Mouse (Mus musculus) macrophage (primary cell): Measurements from ENCODE around the gene Thnsl1. TPM values are rescaled to one million over a fixed set of nuclear protein-coding genes. Genes with fewer than 3 reads are reported as not detected.
"Not testable (repeated sequence)": the region's sequence is repeated elsewhere in the genome, so short reads cannot be mapped to it uniquely, and the experiment has no call there.

Source experiments
- H3K27ac ChIP-seq: fragments of 350-480 bp; formaldehyde crosslinking; 2 replicates; pipeline ENCODE4 v1.9.0; 2021
- H3K36me3 ChIP-seq: fragments of 350-480 bp; formaldehyde crosslinking; 2 replicates; pipeline ENCODE4 v1.9.0; 2021; ENCODE audit errors: inconsistent target
- H3K4me3 ChIP-seq: fragments of 350-480 bp; formaldehyde crosslinking; 2 replicates; pipeline ENCODE4 v1.9.0; 2021; ENCODE audit errors: inconsistent target
- H3K79me2 ChIP-seq: fragments of 350-480 bp; formaldehyde crosslinking; 2 replicates; pipeline ENCODE4 v1.9.0; 2021; ENCODE audit errors: inconsistent target
- WGBS: methylation state at CpG from one replicate; pipeline ENCODE4 v1.1.7; 2026; ENCODE audit warnings: inconsistent platforms; ENCODE audit not compliant: missing documents; 5-methylcytosine and 5-hydroxymethylcytosine counted together
- polyA plus RNA-seq: library from polyadenylated mRNA; stranded (reverse); fragments of 250-400 nt; gene quantifications from 3 replicates; pipeline ENCODE4 v1.2.4, GENCODE M21; 2018; ENCODE audit warnings: inconsistent platforms

The Thnsl1 gene
- polyA plus RNA-seq, 1 experiment from 2014 or later: 2.5 TPM

DNA sequence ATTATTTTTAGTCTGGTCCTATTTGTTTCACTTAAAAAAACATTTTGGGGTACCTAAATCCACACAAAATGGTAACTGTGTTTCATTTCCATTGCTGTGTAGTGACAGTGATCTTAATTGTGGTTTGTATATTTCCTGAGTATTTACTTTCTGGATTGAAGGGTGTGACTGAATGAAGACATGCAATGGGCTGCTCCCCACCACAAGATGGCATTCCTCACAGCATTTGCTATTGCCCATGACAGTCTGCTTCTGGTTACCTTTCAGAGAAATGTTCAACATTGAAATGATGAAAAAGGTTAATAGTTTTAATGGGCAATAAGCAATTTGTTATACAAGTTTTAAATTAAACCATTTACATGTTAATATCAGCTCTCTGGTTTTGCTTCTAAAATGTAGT, 8.8 kb downstream of the Thnsl1 start:
- no peaks in the 10 kb centered on the region for H3K79me2 ChIP-seq
- no peak overlapping the region for H3K27ac ChIP-seq
- no peak overlapping the region for H3K4me3 ChIP-seq
- no peaks in the 10 kb centered on the region for H3K36me3 ChIP-seq

DNA sequence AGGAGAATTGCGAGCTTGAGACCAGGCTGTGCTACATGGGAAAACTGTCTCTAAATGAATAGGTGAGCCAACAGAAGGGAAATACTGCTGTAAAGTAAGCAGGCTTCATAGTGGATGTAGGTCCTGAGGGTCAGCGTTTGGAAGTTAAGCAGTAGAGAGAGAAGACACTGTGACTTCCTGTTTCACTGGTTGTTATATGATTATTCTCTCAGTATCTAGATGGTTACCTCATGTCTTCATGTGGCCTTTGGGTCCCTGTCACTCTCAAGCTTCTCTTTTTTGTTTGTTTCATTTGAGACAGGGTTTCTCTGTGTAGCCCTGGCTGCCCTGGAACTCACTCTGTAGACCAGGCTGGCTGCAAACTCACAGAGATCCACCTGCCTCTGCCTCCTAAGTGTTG, 9.8 kb downstream of the Thnsl1 start:
- WGBS: 81% methylated on average over 2 of the region's 2 CpGs
- no peaks in the 10 kb centered on the region for H3K36me3 ChIP-seq

DNA sequence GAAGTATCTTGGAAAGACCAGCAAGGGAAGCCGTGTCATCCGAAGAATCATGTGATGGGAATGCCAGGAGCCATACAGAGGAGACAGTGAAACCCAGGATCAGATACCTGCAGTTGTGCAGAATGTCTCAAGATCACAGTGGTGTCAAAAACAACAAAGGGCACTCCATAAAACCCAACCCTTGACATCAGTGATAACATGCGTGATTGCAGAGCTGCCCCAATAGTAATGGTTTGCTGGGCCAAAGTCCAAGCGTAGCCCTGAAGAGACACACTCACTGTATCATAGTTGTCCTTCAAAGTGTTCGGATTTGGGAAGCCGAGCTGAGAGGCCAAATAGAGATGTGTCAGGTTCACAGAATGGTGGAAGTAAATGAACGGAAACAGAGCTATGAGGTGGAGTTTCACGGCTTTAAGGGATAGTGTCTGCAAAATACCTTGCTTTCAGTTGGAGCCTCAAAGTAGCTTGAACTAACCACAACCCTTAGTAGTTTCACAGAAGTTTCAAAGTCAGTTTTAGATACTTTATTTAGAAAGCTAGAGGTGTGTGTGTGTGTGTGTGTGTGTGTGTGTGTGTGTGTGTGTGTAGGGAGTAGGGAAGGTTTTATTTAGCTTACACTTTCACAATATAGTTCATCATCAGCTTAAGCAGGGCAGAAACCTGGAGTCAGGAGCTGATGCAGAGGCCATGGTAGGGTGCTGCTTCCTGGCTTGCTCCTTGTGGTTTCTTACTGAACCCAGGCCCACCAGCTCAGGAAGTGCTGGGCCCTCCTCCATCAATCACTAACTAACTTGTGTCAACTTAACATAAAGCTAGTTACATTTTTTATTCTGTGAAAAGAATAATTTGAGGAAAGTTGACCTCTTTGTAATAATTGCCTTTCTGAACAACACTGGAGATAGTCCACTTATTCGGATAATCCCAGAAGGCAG, 17.2 kb downstream of the Thnsl1 start:
- no peaks in the 10 kb centered on the region for H3K36me3 ChIP-seq
- no peak overlapping the region for H3K4me3 ChIP-seq
- WGBS: 71% methylated on average over 9 of the region's 9 CpGs
- H3K27ac ChIP-seq: no peak overlapping the region
- no peaks in the 10 kb centered on the region for H3K79me2 ChIP-seq

More for the DNA sequence above, 9.8 kb downstream of the Thnsl1 start:
- Histone ChIP-seq H3K4me3 (no peak overlapping the region), H3K79me2 (no peaks in the 10 kb centered on the region), H3K27ac (no peak overlapping the region)

DNA sequence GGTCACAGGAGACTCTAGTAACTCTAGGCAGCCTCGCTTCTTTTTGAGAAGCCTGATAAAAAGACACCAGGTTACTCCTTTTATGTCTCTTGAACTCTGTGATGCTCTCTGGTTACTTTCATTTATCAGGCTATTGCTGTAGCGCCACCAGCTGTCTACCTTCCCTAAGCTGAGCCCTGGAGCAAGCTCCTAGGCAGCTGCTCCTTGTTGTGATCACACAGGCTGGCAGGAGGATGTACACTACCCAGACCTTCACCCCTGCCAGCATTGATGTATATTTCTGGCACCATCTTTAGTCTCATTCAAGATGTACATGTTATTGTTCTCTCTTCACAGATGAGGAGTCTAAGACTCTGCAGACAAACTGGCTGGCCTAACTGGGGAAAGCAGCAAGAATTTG, 24.8 kb downstream of the Thnsl1 start:
- 85% methylated on average over 2 of the region's 2 CpGs for WGBS
- no peaks in the 10 kb centered on the region for H3K36me3 ChIP-seq
- no peaks in the 10 kb centered on the region for H3K79me2 ChIP-seq

DNA sequence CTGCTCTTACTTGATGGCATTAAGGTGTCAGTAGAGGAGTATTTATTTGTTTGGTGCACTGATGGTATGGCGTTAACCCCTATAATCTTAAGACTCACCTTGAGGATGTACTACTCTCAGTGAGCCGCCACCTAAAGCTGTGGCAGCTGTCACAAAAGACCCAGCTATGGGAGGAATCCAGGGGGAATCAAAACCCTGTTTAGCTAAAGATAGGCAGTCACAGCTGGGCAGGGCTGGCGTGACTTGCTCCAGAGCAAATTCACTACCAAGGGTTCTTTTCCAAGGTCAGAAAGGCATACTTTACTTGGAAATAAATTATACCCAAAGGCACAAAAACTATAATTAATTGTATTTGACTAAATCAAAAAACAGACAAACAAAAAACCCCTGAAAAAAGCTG, 25.6 kb downstream of the Thnsl1 start:
- H3K27ac ChIP-seq: no peak overlapping the region
- H3K36me3 ChIP-seq: no peaks in the 10 kb centered on the region
- WGBS: 84% methylated on average over 3 of the region's 3 CpGs
- no peak overlapping the region for H3K4me3 ChIP-seq
- H3K79me2 ChIP-seq: no peaks in the 10 kb centered on the region

More for the DNA sequence above, 24.8 kb downstream of the Thnsl1 start:
- Histone ChIP-seq H3K4me3 (no peak overlapping the region), H3K27ac (no peak overlapping the region)

DNA sequence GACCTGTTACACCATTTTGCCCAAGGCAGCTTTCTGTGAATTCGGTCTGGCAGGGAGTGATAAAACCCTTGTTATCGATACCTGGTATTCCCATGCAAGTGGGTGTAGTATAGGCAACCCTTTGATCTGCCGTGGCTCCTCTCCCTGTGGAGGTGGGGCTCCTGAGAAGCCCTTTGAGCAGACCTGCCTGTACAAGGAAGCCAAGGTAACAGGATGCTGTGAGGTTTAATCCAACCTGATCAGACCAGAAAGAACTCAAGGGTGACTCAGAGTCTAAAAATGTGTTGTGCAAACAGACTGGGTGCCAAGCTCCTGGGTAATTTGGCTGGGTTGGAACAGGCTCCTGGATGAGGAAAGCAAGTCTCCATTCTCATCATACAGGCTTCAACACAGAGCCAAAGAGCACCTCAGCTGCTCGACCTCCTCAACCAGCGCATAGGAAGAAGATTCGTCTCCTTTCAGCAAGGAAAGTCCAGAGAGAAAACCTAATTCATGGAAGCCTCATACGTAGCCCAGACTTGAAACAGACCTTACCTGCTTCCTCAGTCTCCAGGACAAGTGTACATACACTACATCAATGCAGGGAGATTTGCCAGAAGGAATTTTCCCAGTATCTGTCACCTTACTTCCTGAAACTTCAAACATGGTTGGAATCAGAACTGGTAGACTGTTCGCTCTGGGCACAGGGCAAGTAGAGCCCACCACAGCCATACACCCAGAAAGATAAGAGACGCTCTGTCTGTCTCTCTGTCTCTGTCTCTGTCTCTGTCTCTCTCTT, 29.5 kb downstream of the Thnsl1 start:
- H3K79me2 ChIP-seq: no peaks in the 10 kb centered on the region
- 89% methylated on average over 9 of the region's 9 CpGs for WGBS
- H3K36me3 ChIP-seq: no peaks in the 10 kb centered on the region
- H3K27ac ChIP-seq: no peak overlapping the region
- no peak overlapping the region for H3K4me3 ChIP-seq

DNA sequence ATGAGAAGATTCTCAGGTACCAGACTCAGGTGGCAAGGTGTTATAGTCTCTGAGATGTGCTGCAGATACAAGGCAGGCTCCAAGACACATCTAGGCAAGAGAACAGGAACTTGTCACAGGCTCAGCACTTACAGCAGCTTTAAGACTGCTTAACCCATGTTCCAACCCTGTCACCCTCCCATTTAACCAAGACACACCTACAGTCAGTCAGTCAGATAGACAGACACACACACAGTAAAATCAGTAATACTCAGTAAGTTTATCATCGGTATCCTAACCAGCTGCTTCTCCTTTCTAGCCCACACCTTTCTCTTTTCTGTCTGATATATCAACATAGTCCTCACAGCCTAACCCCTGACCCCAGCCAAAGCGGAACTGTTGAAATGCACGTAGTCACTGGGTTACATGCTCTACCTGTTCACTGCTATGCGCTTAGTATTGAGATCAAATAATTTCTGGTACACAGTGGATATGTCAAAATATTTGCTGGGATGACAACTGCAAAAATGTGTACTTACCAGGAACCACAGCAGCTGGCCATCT, 30.4 kb downstream of the Thnsl1 start:
- H3K36me3 ChIP-seq: no peaks in the 10 kb centered on the region
- no peak overlapping the region for H3K27ac ChIP-seq
- H3K4me3 ChIP-seq: no peak overlapping the region
- H3K79me2 ChIP-seq: no peaks in the 10 kb centered on the region
- 73% methylated on average over 4 of the region's 4 CpGs for WGBS

DNA sequence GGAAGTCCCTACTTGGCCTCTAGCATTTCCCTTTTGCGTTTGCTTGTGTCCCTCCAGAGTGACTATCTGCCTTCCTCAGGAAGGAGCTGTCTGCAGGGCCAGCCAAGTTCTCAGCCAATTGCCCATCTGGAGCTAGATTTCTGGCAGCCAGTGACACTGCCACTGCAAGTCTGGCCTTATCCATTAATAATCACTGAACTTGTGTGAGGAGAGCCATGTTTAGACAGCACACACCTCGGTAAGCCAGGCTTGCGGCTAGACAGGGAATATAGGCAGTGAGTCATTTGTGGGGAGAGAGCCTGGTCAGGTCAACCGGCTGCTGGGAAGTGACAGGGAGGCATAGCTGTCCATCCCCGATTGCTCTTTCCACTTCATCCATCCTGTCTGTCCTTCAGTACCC, 31.3 kb downstream of the Thnsl1 start:
- 36% methylated on average over 5 of the region's 5 CpGs for WGBS
- Histone ChIP-seq H3K36me3 (no peaks in the 10 kb centered on the region), H3K4me3 (no peak overlapping the region), H3K79me2 (no peaks in the 10 kb centered on the region), H3K27ac (no peak overlapping the region)

DNA sequence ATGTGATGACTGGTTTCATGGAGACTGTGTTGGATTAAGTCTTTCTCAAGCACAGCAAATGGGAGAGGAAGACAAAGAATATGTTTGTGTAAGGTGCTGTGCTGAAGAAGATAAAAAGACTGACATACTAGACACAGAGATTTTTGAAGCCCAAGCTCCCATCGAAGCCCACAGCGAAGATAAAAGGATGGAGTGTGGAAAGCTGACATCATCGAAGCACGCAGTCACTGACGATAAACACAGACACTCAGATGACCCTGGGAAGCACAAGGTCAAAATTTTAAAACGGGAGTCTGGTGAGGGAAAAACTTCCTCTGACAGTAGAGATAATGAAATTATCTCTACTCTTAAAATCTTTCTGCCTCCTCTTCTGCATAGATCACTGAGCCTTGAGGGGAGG, 38.6 kb downstream of the Thnsl1 start:
- not testable (repeated sequence) for H3K27ac ChIP-seq, H3K4me3 ChIP-seq, H3K79me2 ChIP-seq, H3K36me3 ChIP-seq
- WGBS: 91% methylated on average over 3 of the region's 6 CpGs

DNA sequence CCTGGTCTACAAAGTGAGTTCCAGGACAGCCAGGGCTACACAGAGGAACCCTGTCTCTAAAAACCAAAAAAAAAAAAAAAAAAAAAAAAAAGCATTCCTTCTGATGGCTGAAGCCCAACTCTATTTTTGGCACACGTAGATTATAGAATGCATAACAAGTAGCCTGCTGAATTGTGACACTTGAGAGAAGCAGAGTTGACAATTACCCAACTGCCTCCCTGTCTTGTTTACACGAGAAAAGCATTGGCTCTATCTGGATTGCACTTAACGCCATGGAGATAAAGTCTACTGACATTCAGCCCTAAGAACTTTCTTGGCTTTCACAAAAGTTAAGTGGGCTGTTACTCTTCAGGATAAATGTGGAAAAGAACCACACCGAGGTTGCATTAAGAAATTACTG, 39.5 kb downstream of the Thnsl1 start:
- Histone ChIP-seq H3K36me3 (no peaks in the 10 kb centered on the region), H3K79me2 (no peaks in the 10 kb centered on the region), H3K27ac (no peak overlapping the region), H3K4me3 (no peak overlapping the region)
- 83% methylated on average over 4 of the region's 4 CpGs for WGBS

DNA sequence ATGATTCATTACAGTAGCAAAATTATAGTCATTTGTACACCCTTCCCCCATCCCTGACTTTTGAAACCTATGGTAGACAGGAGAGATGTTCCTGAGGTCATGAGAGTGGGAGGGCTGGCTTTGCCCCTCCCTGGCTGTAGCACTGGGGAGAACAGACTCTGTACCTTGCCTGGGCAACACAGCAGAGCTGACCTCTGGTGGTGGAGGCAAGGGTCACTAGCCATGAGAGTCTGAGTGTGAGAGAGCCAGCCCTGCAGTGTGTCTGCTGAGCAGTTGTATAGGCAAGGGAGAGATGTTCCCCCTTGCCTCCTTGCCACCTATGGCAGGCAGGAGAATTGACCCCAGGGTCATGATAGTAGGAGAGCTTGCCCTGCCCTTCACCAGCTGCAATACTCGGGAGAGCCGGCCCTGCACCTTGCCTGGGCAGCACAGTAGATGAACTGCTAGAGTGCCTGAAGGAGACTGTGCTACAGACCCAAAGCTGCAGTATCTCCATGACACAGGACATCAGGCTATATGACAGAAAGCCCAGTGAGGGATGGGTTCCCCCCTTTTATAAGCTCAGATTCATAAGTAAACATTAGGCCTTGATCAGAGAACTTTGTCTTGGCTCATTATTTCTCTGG, 40.1 kb downstream of the Thnsl1 start:
- Histone ChIP-seq H3K79me2 (no peaks in the 10 kb centered on the region), H3K27ac (no peak overlapping the region), H3K36me3 (no peaks in the 10 kb centered on the region), H3K4me3 (no peak overlapping the region)
- 81% methylated on average over 2 of the region's 2 CpGs for WGBS

DNA sequence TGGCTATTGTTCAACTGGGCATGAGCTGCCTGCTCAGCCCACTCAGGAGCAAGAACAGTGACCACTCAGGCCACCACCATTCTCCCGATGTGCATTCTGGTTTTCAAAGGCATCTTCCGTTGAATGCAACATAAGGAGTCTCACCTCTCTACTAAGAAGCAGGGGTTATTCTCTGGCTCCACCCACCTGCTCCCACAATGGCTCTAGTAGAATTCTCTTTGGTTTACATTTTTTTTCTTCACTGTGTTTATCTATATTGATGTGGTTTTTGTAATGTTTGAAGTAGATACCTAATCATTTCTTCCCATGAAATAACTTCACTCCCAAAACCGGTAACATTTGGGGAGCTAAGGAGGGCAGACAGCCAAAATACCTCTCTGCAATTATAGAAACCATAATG, 48.1 kb downstream of the Thnsl1 start:
- H3K27ac ChIP-seq: no peak overlapping the region
- WGBS: 91% methylated on average over 3 of the region's 3 CpGs
- H3K36me3 ChIP-seq: no peaks in the 10 kb centered on the region
- H3K4me3 ChIP-seq: no peak overlapping the region
- no peaks in the 10 kb centered on the region for H3K79me2 ChIP-seq

DNA sequence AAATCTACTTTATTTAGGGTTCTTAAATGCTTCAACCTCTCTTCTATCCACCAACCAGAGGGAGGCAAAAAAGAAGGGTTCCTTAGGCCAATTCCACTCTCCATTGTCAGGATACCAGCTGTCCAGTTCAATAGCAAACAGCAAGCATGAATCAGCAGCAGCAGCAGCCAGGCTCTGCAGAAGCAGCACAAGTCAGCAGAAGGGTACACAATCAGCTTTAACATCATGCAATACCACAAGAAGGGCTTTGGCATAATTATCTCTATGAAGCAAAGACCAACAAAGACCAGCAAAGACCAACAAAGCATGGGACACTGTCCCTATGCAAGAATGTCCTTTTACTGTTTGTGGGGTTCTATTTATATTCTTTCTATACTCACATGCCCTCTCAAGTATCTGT, 48.8 kb downstream of the Thnsl1 start:
- Histone ChIP-seq H3K79me2 (no peaks in the 10 kb centered on the region), H3K36me3 (no peaks in the 10 kb centered on the region), H3K27ac (no peak overlapping the region), H3K4me3 (no peak overlapping the region)

DNA sequence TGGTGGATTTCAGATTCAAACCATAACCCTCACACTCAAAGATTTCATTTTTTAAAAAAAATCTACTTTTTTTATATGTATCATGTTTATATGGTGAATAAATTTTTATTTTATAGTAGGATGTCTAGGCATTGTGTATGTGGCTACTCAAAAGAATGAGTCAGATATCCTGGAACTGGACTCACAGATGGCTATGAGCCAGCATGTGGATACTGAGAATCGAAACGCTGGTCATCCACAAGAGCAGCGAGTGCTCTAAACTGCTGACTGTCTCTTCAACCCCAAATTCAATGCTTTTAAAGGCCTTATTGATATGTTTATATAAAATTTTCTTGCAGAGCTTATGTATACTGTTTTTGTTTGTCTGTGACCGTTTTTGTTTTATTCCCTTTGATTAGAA, 52.8 kb downstream of the Thnsl1 start:
- no peaks in the 10 kb centered on the region for H3K79me2 ChIP-seq
- no peak overlapping the region for H3K27ac ChIP-seq
- WGBS: 94% methylated on average over 4 of the region's 4 CpGs
- no peaks in the 10 kb centered on the region for H3K36me3 ChIP-seq
- H3K4me3 ChIP-seq: no peak overlapping the region

DNA sequence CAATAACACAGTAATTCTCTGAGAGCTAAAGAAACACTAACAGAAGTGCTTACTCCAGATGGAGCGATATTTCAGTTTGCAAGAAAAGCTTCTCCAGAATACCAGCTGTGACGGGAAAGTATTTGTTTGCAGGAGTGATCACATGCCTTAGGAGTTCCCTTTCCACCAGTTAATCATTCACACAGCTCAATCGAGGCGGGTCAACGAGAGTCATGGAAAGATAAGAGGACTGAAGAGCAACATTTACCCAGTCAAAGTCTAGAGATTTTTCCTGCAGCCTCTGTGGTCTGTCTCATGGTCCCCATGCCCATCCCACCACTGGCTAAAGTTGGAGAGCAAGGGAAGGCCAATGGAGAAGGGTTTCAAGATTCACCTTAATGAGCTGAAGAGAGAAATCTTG, 53.6 kb downstream of the Thnsl1 start:
- no peak overlapping the region for H3K4me3 ChIP-seq
- no peaks in the 10 kb centered on the region for H3K36me3 ChIP-seq
- WGBS: 93% methylated on average over 5 of the region's 5 CpGs
- H3K79me2 ChIP-seq: no peaks in the 10 kb centered on the region
- no peak overlapping the region for H3K27ac ChIP-seq
